Mouse (Mus musculus) midbrain, embryonic 15.5 days (tissue): ENCODE data around the gene Nrm. TPM values are rescaled to one million over a fixed set of nuclear protein-coding genes. Genes with fewer than 3 reads are reported as not detected.
A peak's percentile ranks its signal among the peaks of the same experiment; 100 is the strongest.

Experiments used
- ATAC-seq: fragments of 200-750 bp; cut with Nextera tagmentation; replicated peaks from 2 replicates; pipeline ENCODE4 v1.8.0; 2017; ENCODE audit warnings: moderate TSS enrichment
- H3K27ac ChIP-seq: fragments of 300-500 bp; sonication (generic); 2 replicates; pipeline ENCODE4 v1.5.1; 2015; ENCODE audit warnings: mild to moderate bottlenecking, inconsistent platforms
- H3K27me3 ChIP-seq: fragments of 300-500 bp; sonication (generic); replicated peaks from 2 replicates; pipeline ENCODE4 v1.6.1; 2015; ENCODE audit warnings: inconsistent platforms
- H3K36me3 ChIP-seq: fragments of 300-500 bp; sonication (generic); replicated peaks from 2 replicates; pipeline ENCODE4 v1.6.1; 2015; ENCODE audit warnings: inconsistent platforms
- H3K4me1 ChIP-seq: fragments of 300-500 bp; sonication (generic); 2 replicates; pipeline ENCODE4 v1.6.1; 2015; ENCODE audit warnings: inconsistent platforms
- H3K4me2 ChIP-seq: fragments of 300-500 bp; sonication (generic); 2 replicates; pipeline ENCODE4 v1.6.1; 2015; ENCODE audit warnings: inconsistent platforms, mild to moderate bottlenecking, moderate library complexity
- H3K4me3 ChIP-seq: fragments of 300-500 bp; sonication (generic); 2 replicates; pipeline ENCODE4 v1.5.1; 2015; ENCODE audit warnings: mild to moderate bottlenecking, inconsistent platforms
- H3K9ac ChIP-seq: fragments of 300-500 bp; sonication (generic); 2 replicates; pipeline ENCODE4 v1.6.1; 2015; ENCODE audit warnings: mild to moderate bottlenecking, inconsistent platforms
- H3K9me3 ChIP-seq: fragments of 300-500 bp; sonication (generic); 2 replicates; pipeline ENCODE4 v1.6.1; 2016; ENCODE audit warnings: inconsistent platforms
- WGBS: fragments of 180-500 bp; shearing (Covaris S2); methylation state at CpG from one replicate; pipeline ENCODE4 v1.1.7; 2015; ENCODE audit warnings: mixed read lengths; 5-methylcytosine and 5-hydroxymethylcytosine counted together
- microRNA-seq: library from miRNA; unstranded; fragments of <30 nt; microRNA quantifications from one replicate; pipeline ENCODE4, GENCODE M21; 2016
- polyA plus RNA-seq: library from polyadenylated mRNA; unstranded; fragments of >200 nt; fragmentation: Nextera tagmentation; extraction: Ambion mirVana; gene quantifications from 2 replicates; pipeline ENCODE4 v1.2.1, GENCODE M21; 2015

Gene Nrm
- polyA plus RNA-seq, 1 experiment from 2014 or later = 18.9 TPM

GRCm38 (mm10) chr17:35900636-35901035 lies 39.5 kb downstream of the Nrm start:
- H3K36me3 ChIP-seq = peaks cover 55% of the 10 kb centered on the region
- 96% methylated on average over 3 of the region's 3 CpGs for WGBS

GRCm38 (mm10) chr17:35903343-35903991 lies 42.3 kb downstream of the Nrm start:
- H3K9me3 ChIP-seq = no peaks in the 10 kb centered on the region
- H3K36me3 ChIP-seq = peaks cover 61% of the 10 kb centered on the region
- peaks cover 18% of the 10 kb centered on the region for H3K4me1 ChIP-seq
- H3K27me3 ChIP-seq = no peaks in the 10 kb centered on the region
- no peak overlapping the region for H3K4me2 ChIP-seq
- WGBS = 93% methylated on average over 9 of the region's 9 CpGs
- H3K9ac ChIP-seq = no peak overlapping the region
- H3K27ac ChIP-seq = no peak overlapping the region
- no peak for ATAC-seq
- no peak overlapping the region for H3K4me3 ChIP-seq

More at GRCm38 (mm10) chr17:35900636-35901035, 39.5 kb downstream of the Nrm start:
- Histone ChIP-seq H3K4me2 (no peak overlapping the region), H3K9me3 (no peaks in the 10 kb centered on the region), H3K4me1 (peaks cover 18% of the 10 kb centered on the region), H3K27me3 (no peaks in the 10 kb centered on the region), H3K4me3 (no peak overlapping the region), H3K9ac (no peak overlapping the region), H3K27ac (no peak overlapping the region)
- no peak for ATAC-seq

GRCm38 (mm10) chr17:35903992-35904355 lies 42.9 kb downstream of the Nrm start:
- Histone ChIP-seq H3K9ac (no peak overlapping the region), H3K4me3 (no peak overlapping the region), H3K27me3 (no peaks in the 10 kb centered on the region), H3K9me3 (no peaks in the 10 kb centered on the region), H3K4me1 (peaks cover 23% of the 10 kb centered on the region), H3K4me2 (no peak overlapping the region), H3K27ac (no peak overlapping the region), H3K36me3 (peaks cover 60% of the 10 kb centered on the region)
- ATAC-seq = no peak
- WGBS = 82% methylated on average over 4 of the region's 4 CpGs

GRCm38 (mm10) chr17:35905587-35905986 lies 44.5 kb downstream of the Nrm start:
- H3K27ac ChIP-seq = no peak overlapping the region
- peaks cover 48% of the 10 kb centered on the region for H3K36me3 ChIP-seq
- H3K4me1 ChIP-seq = peaks cover 31% of the 10 kb centered on the region
- no peaks in the 10 kb centered on the region for H3K27me3 ChIP-seq
- no peak overlapping the region for H3K4me2 ChIP-seq
- 94% methylated on average over 1 of the region's 1 CpGs for WGBS
- ATAC-seq = no peak
- no peaks in the 10 kb centered on the region for H3K9me3 ChIP-seq
- no peak overlapping the region for H3K4me3 ChIP-seq
- H3K9ac ChIP-seq = no peak overlapping the region

GRCm38 (mm10) chr17:35907609-35908008 lies 46.5 kb downstream of the Nrm start:
- no peaks in the 10 kb centered on the region for H3K27me3 ChIP-seq
- ATAC-seq = no peak
- H3K4me2 ChIP-seq = peak overlapping the region; percentile 88; the same call in 1 of the 2 replicates
- peaks cover 31% of the 10 kb centered on the region for H3K4me1 ChIP-seq
- no peaks in the 10 kb centered on the region for H3K9me3 ChIP-seq
- H3K4me3 ChIP-seq = no peak overlapping the region
- WGBS = 82% methylated on average over 2 of the region's 2 CpGs
- no peak overlapping the region for H3K27ac ChIP-seq
- peaks cover 36% of the 10 kb centered on the region for H3K36me3 ChIP-seq
- no peak overlapping the region for H3K9ac ChIP-seq

GRCm38 (mm10) chr17:35909186-35909918 lies 48.2 kb downstream of the Nrm start:
- WGBS = 24% methylated on average over 20 of the region's 20 CpGs
- peak overlapping the region; percentile 74 for H3K4me3 ChIP-seq

GRCm38 (mm10) chr17:35909919-35910369 lies 48.8 kb downstream of the Nrm start, which contains the start of gene Atat1:
Gene Atat1 (minus strand): TSS chr17:35910075.
- WGBS = 3% methylated on average over 25 of the region's 25 CpGs
- H3K9ac ChIP-seq = peak within 1 kb of the TSS; percentile 90
- H3K27ac ChIP-seq = peak within 1 kb of the TSS; percentile 92

More at GRCm38 (mm10) chr17:35909186-35909918, 48.2 kb downstream of the Nrm start:
- peak; percentile 56 for ATAC-seq
- Histone ChIP-seq H3K4me2 (peak overlapping the region; percentile 88), H3K9ac (peak overlapping the region; percentile 90), H3K4me1 (peaks cover 31% of the 10 kb centered on the region), H3K36me3 (peaks cover 24% of the 10 kb centered on the region), H3K27ac (peak overlapping the region; percentile 92), H3K27me3 (no peaks in the 10 kb centered on the region), H3K9me3 (no peaks in the 10 kb centered on the region)

GRCm38 (mm10) chr17:35914975-35915374 lies 53.9 kb downstream of the Nrm start:
- H3K27me3 ChIP-seq = no peaks in the 10 kb centered on the region
- H3K9ac ChIP-seq = no peak overlapping the region
- H3K4me1 ChIP-seq = peaks cover 21% of the 10 kb centered on the region
- peak overlapping the region; percentile 57; the same call in 1 of the 2 replicates for H3K4me3 ChIP-seq
- H3K9me3 ChIP-seq = no peaks in the 10 kb centered on the region
- 88% methylated on average over 6 of the region's 6 CpGs for WGBS
- no peak for ATAC-seq
- H3K4me2 ChIP-seq = peak overlapping the region; percentile 61; the same call in 1 of the 2 replicates
- no peak overlapping the region for H3K27ac ChIP-seq
- 0 out of 2 replicates have a peak, but pooled peaks cover 5% of the 10 kb centered on the region for H3K36me3 ChIP-seq

More at GRCm38 (mm10) chr17:35909919-35910369, 48.8 kb downstream of the Nrm start, which contains the start of gene Atat1:
- peaks cover 33% of the 10 kb centered on the region for H3K4me1 ChIP-seq
- H3K4me3 ChIP-seq = peak within 1 kb of the TSS; percentile 74
- H3K36me3 ChIP-seq = peaks cover 19% of the 10 kb centered on the region
- H3K4me2 ChIP-seq = peak within 1 kb of the TSS; percentile 88
- H3K9me3 ChIP-seq = no peaks in the 10 kb centered on the region
- H3K27me3 ChIP-seq = no peaks in the 10 kb centered on the region
- peak; percentile 91 for ATAC-seq

Small RNA genes within 50 kb of the gene (microRNA-seq; reads per million reads assigned to microRNA genes)
- gene Gm28033 = not detected

Other genes starting within 250 kb of the Nrm start
- not detected in 2 replicates for gene Gm9573, start 234.7 kb upstream of the Nrm start, polyA plus RNA-seq
- gene Mucl3, start 217.6 kb upstream of the Nrm start, polyA plus RNA-seq = not detected in 2 replicates
- gene Vars2, start 193.7 kb upstream of the Nrm start, polyA plus RNA-seq = 16.3 and 16.5 TPM in 2 replicates
- 27.6 and 29.5 TPM in 2 replicates for gene Gtf2h4, start 187.6 kb upstream of the Nrm start, polyA plus RNA-seq
- 107 and 118 TPM in 2 replicates for gene Ddr1, start 156.7 kb upstream of the Nrm start, polyA plus RNA-seq
- 9.7 and 9.9 TPM in 2 replicates for gene Ier3, start 39.6 kb upstream of the Nrm start, polyA plus RNA-seq
- 86.8 and 98.0 TPM in 2 replicates for gene Flot1, start 38.1 kb upstream of the Nrm start, polyA plus RNA-seq
- gene Tubb5, start 23.0 kb upstream of the Nrm start, polyA plus RNA-seq = 1,854 and 1,858 TPM in 2 replicates
- gene Mdc1, start 19.8 kb upstream of the Nrm start, polyA plus RNA-seq = 9.0 and 10.7 TPM in 2 replicates
- gene Ppp1r18, start 4.3 kb downstream of the Nrm start, polyA plus RNA-seq = 20.3 and 23.3 TPM in 2 replicates
- 36.3 and 40.4 TPM in 2 replicates for gene Dhx16, start 18.5 kb downstream of the Nrm start, polyA plus RNA-seq
- 68.2 and 72.8 TPM in 2 replicates for gene 2310061I04Rik, start 36.1 kb downstream of the Nrm start, polyA plus RNA-seq
- 482 and 507 TPM in 2 replicates for gene Atat1, start 48.8 kb downstream of the Nrm start, polyA plus RNA-seq
- gene Mrps18b, start 55.1 kb downstream of the Nrm start, polyA plus RNA-seq = 49.3 and 54.2 TPM in 2 replicates
- 47.1 and 47.8 TPM in 2 replicates for gene Ppp1r10, start 55.1 kb downstream of the Nrm start, polyA plus RNA-seq
- gene Abcf1, start 108.4 kb downstream of the Nrm start, polyA plus RNA-seq = 89.3 and 92.1 TPM in 2 replicates
- 62.6 and 64.8 TPM in 2 replicates for gene Gnl1, start 118.5 kb downstream of the Nrm start, polyA plus RNA-seq
- gene Prr3, start 118.9 kb downstream of the Nrm start, polyA plus RNA-seq = 99.3 and 102 TPM in 2 replicates
- gene H2-T24, start 159.2 kb downstream of the Nrm start, polyA plus RNA-seq = 8.4 and 10.0 TPM in 2 replicates
- 5.5 and 6.6 TPM in 2 replicates for gene H2-T23, start 171.5 kb downstream of the Nrm start, polyA plus RNA-seq
- gene H2-T22, start 181.4 kb downstream of the Nrm start, polyA plus RNA-seq = 6.0 and 7.2 TPM in 2 replicates
- gene Gm6034, start 181.6 kb downstream of the Nrm start, polyA plus RNA-seq = not detected in 2 replicates
- not detected in 2 replicates for gene Gm11127, start 197.1 kb downstream of the Nrm start, polyA plus RNA-seq